Mouse (Mus musculus): ENCODE data around the gene Serpine1.

- TF ChIP-seq CTCF (IDR thresholded peaks at IDR 0.05; ENCODE audit: low read depth, low read length) (no peak), POLR2A (IDR thresholded peaks at IDR 0.05; ENCODE audit: extremely low read depth, insufficient read depth, low read length) (no peak)
These were observed 47.8 kb downstream of the Serpine1 start for GRCm38 (mm10) chr5:137024318-137024717.
